Mouse (Mus musculus) neural tube, embryonic 10.5 days (tissue): ENCODE data around the gene Ryr2.
"Not testable (repeated sequence)": the region's sequence is repeated elsewhere in the genome, so short reads cannot be mapped to it uniquely, and the experiment has no call there.

Source experiments
- DNase-seq: peaks from one replicate; pipeline ENCODE4 v3.0.0-alpha.2; 2017; ENCODE audit warnings: low spot score; ENCODE audit errors: extremely low spot score

The Ryr2 gene

GRCm38 (mm10) chr13:11945740-11946139 is 161.0 kb downstream of the Ryr2 start:
- no peak for DNase-seq

GRCm38 (mm10) chr13:11941724-11942123 is 165.0 kb downstream of the Ryr2 start:
- DNase-seq = no peak

GRCm38 (mm10) chr13:11934297-11935060 is 172.3 kb downstream of the Ryr2 start:
- not testable (repeated sequence) for DNase-seq

GRCm38 (mm10) chr13:11933334-11933733 is 173.4 kb downstream of the Ryr2 start:
- no peak for DNase-seq

- no peak for DNase-seq
These were observed 178.0 kb downstream of the Ryr2 start for GRCm38 (mm10) chr13:11928709-11929108.

GRCm38 (mm10) chr13:11927727-11928126 is 179.0 kb downstream of the Ryr2 start:
- DNase-seq = no peak

- no peak for DNase-seq
These were observed 179.8 kb downstream of the Ryr2 start for GRCm38 (mm10) chr13:11926720-11927500.

- no peak for DNase-seq
These were observed 180.5 kb downstream of the Ryr2 start for GRCm38 (mm10) chr13:11926215-11926614.

- no peak for DNase-seq
These were observed 182.0 kb downstream of the Ryr2 start for GRCm38 (mm10) chr13:11924732-11925131.

GRCm38 (mm10) chr13:11920495-11920894 is 186.2 kb downstream of the Ryr2 start:
- DNase-seq = no peak

GRCm38 (mm10) chr13:11919448-11919847 is 187.3 kb downstream of the Ryr2 start:
- DNase-seq = no peak

- DNase-seq = no peak
These were observed 191.1 kb downstream of the Ryr2 start for GRCm38 (mm10) chr13:11915619-11916018.

GRCm38 (mm10) chr13:11914682-11915081 is 192.1 kb downstream of the Ryr2 start:
- no peak for DNase-seq

GRCm38 (mm10) chr13:11912208-11912607 is 194.5 kb downstream of the Ryr2 start:
- DNase-seq = no peak

- no peak for DNase-seq
These were observed 198.6 kb downstream of the Ryr2 start for GRCm38 (mm10) chr13:11908123-11908522.

GRCm38 (mm10) chr13:11905126-11905525 is 201.6 kb downstream of the Ryr2 start:
- DNase-seq = no peak

GRCm38 (mm10) chr13:11903272-11903671 is 203.5 kb downstream of the Ryr2 start:
- no peak for DNase-seq

- no peak for DNase-seq
These were observed 203.9 kb downstream of the Ryr2 start for GRCm38 (mm10) chr13:11902856-11903255.

- DNase-seq = no peak
These were observed 206.1 kb downstream of the Ryr2 start for GRCm38 (mm10) chr13:11900631-11901030.

- no peak for DNase-seq
These were observed 211.1 kb downstream of the Ryr2 start for GRCm38 (mm10) chr13:11895631-11896030.

GRCm38 (mm10) chr13:11891739-11892138 is 215.0 kb downstream of the Ryr2 start:
- DNase-seq = no peak

GRCm38 (mm10) chr13:11891115-11891514 is 215.6 kb downstream of the Ryr2 start:
- DNase-seq = no peak

- no peak for DNase-seq
These were observed 222.6 kb downstream of the Ryr2 start for GRCm38 (mm10) chr13:11884175-11884574.
